Mouse (Mus musculus) CH12.LX (cell line): ENCODE data around the gene Rtkn2. TPM values are rescaled to one million over a fixed set of nuclear protein-coding genes. Genes with fewer than 3 reads are reported as not detected.

Experiments
- DNase-seq: peaks from one replicate; pipeline ENCODE4 v3.0.0-alpha.2; 2013; ENCODE audit errors: extremely low read depth
- H3K27ac ChIP-seq: 2 replicates; pipeline ENCODE4 v1.5.1; 2012; ENCODE audit warnings: low read depth, mild to moderate bottlenecking, control low read depth, moderate library complexity; ENCODE audit not compliant: insufficient read depth
- H3K27me3 ChIP-seq: replicated peaks from 2 replicates; pipeline ENCODE3; 2012; ENCODE audit warnings: inconsistent platforms
- H3K36me3 ChIP-seq, 2 experiments: replicated peaks in 1 of 2; 2 replicates each; pipeline versions ENCODE3 to v1.6.1; 2012; ENCODE audit warnings: inconsistent platforms in 1 of 2, low read length in 1 of 2, mild to moderate bottlenecking in 1 of 2, mixed read lengths in 1 of 2, moderate library complexity in 1 of 2; ENCODE audit not compliant: control insufficient read depth in 1 of 2, insufficient read depth in 1 of 2
- H3K4me1 ChIP-seq, 2 experiments: 2 replicates each; pipeline ENCODE4 v1.6.1; 2012; ENCODE audit warnings: inconsistent platforms in 1 of 2, moderate library complexity in 1 of 2; ENCODE audit not compliant: insufficient read depth in 2 of 2, control insufficient read depth in 1 of 2
- H3K4me2 ChIP-seq: 2 replicates; pipeline ENCODE4 v1.6.1; 2012; ENCODE audit warnings: low read depth, mild to moderate bottlenecking, control low read depth; ENCODE audit not compliant: poor library complexity, insufficient read depth, severe bottlenecking
- H3K4me3 ChIP-seq, 3 experiments: fragments of 150-350 bp in 1 of 3; sonication (generic) in 1 of 3; replicated peaks in 1 of 3; 2 replicates each; pipeline versions ENCODE3 to v1.5.1; 2011 to 2012; ENCODE audit warnings: low read depth in 2 of 3, low read length in 2 of 3, mild to moderate bottlenecking in 2 of 3, moderate library complexity in 2 of 3, control low read depth in 1 of 3, improper control_type of control experiment in 1 of 3, inconsistent platforms in 1 of 3, mixed read lengths in 1 of 3; ENCODE audit not compliant: poor library complexity in 1 of 3
- H3K79me2 ChIP-seq: replicated peaks from 2 replicates; pipeline ENCODE4 v1.6.1; 2012; ENCODE audit warnings: mild to moderate bottlenecking, moderate library complexity; ENCODE audit not compliant: control insufficient read depth, poor library complexity, insufficient read depth, severe bottlenecking; ENCODE audit errors: extremely low read depth
- H3K9ac ChIP-seq: 2 replicates; pipeline ENCODE4 v1.6.1; 2012; ENCODE audit warnings: low read depth, mild to moderate bottlenecking, control low read depth, moderate library complexity; ENCODE audit not compliant: insufficient read depth
- H3K9me3 ChIP-seq: replicated peaks from 2 replicates; pipeline ENCODE3; 2012; ENCODE audit warnings: low read length, inconsistent platforms, mixed read lengths
- E2F4 ChIP-seq: IDR thresholded peaks from 2 replicates; pipeline ENCODE4 v1.6.1; 2011; ENCODE audit warnings: low read depth, low read length, improper control_type of control experiment; ENCODE audit not compliant: insufficient replicate concordance
- GABPA ChIP-seq: IDR thresholded peaks from 2 replicates; pipeline ENCODE4 v1.6.1; 2012; ENCODE audit warnings: low read depth, low read length, improper control_type of control experiment, inconsistent platforms; ENCODE audit not compliant: insufficient replicate concordance
- HCFC1 ChIP-seq: IDR thresholded peaks from 2 replicates; pipeline ENCODE4 v1.6.1; 2012; ENCODE audit warnings: low read depth, mild to moderate bottlenecking, inconsistent platforms, low read length, improper control_type of control experiment
- KAT2A ChIP-seq: IDR thresholded peaks from 2 replicates; pipeline ENCODE4 v1.6.1; 2012; ENCODE audit warnings: low read length, improper control_type of control experiment, inconsistent platforms; ENCODE audit not compliant: insufficient replicate concordance
- MAZ ChIP-seq: IDR thresholded peaks from 2 replicates; pipeline ENCODE4 v1.6.1; 2012; ENCODE audit warnings: low read depth, mild to moderate bottlenecking, inconsistent platforms, low read length, improper control_type of control experiment, moderate library complexity
- MEF2A ChIP-seq: IDR thresholded peaks from 2 replicates; pipeline ENCODE4 v1.6.1; 2014; ENCODE audit warnings: low read depth, mild to moderate bottlenecking, inconsistent platforms, low read length, improper control_type of control experiment, borderline replicate concordance
- MYC ChIP-seq: IDR thresholded peaks from 2 replicates; pipeline ENCODE4 v1.6.1; 2011; ENCODE audit warnings: low read depth, mild to moderate bottlenecking, improper control_type of control experiment, low read length
- NELFE ChIP-seq: IDR thresholded peaks from 2 replicates; pipeline ENCODE4 v1.6.1; 2011; ENCODE audit warnings: low read depth, low read length, improper control_type of control experiment
- NRF1 ChIP-seq: IDR thresholded peaks from 2 replicates; pipeline ENCODE4 v1.6.1; 2014; ENCODE audit warnings: low read depth, mild to moderate bottlenecking, inconsistent platforms, low read length, improper control_type of control experiment, moderate library complexity
- POLR2A ChIP-seq: IDR thresholded peaks from 2 replicates; pipeline ENCODE4 v1.6.1; 2011; ENCODE audit warnings: low read depth, mild to moderate bottlenecking, improper control_type of control experiment, low read length
- RCOR1 ChIP-seq: conservative IDR thresholded peaks from 2 replicates; pipeline ENCODE4 v1.6.1; 2012; ENCODE audit warnings: low read depth, mild to moderate bottlenecking, inconsistent platforms, low read length, improper control_type of control experiment
- SMC3 ChIP-seq: IDR thresholded peaks from 2 replicates; pipeline ENCODE4 v1.6.1; 2011; ENCODE audit warnings: low read depth, low read length, improper control_type of control experiment
- TBP ChIP-seq: conservative IDR thresholded peaks from 2 replicates; pipeline ENCODE4 v1.6.1; 2011; ENCODE audit warnings: low read depth, low read length, improper control_type of control experiment
- UBTF ChIP-seq: IDR thresholded peaks from 2 replicates; pipeline ENCODE4 v1.6.1; 2012; ENCODE audit warnings: low read depth, mild to moderate bottlenecking, inconsistent platforms, low read length, improper control_type of control experiment, moderate library complexity
- USF2 ChIP-seq: conservative IDR thresholded peaks from 2 replicates; pipeline ENCODE4 v1.6.1; 2011; ENCODE audit warnings: low read depth, low read length, improper control_type of control experiment
- ZKSCAN1 ChIP-seq: IDR thresholded peaks from 2 replicates; pipeline ENCODE4 v1.6.1; 2012; ENCODE audit warnings: low read depth, inconsistent platforms, low read length, improper control_type of control experiment, borderline replicate concordance
- dilution Hi-C: fragments of 300-500 bp; cut with MboI; formaldehyde crosslinking; loops from 2 replicates; pipeline ENCODE4 v1.14.3; 2020; ENCODE audit warnings: low sequenced_read_pairs; ENCODE audit not compliant: extremely low pct_unique_long_range_greater_than_20kb, extremely low pct_ligation_motif_present
- in situ Hi-C: fragments of 300-500 bp; cut with MboI; formaldehyde crosslinking; loops from 3 replicates; pipeline ENCODE4 v1.14.3; 2019; ENCODE audit warnings: low sequenced_read_pairs, low pct_ligation_motif_present, low pct_unique_long_range_greater_than_20kb, mixed read lengths
- polyA plus RNA-seq: library from polyadenylated mRNA; unstranded; fragments of >175 nt; gene quantifications from 2 replicates; pipeline ENCODE4 v1.2.1, GENCODE M21; 2012; ENCODE audit warnings: low read depth; ENCODE audit not compliant: insufficient read length
- total RNA-seq, 2 experiments: library from RNA; depleted of rRNA; stranded (reverse); fragments of 300-350 nt in 1 of 2; fragments of >200 nt in 1 of 2; gene quantifications; 2 replicates each; pipeline ENCODE4 v1.2.3; 2012 to 2014

The Rtkn2 gene
- total and polyA plus RNA-seq, 3 experiments = 0.59 to 0.93 (median 0.59) TPM

- H3K9me3 ChIP-seq = no peaks in the 10 kb centered on the region
- no peaks in the 10 kb centered on the region for H3K36me3 ChIP-seq
- no peaks in the 10 kb centered on the region for H3K27me3 ChIP-seq
- H3K4me3 ChIP-seq = no peak overlapping the region
- no peak overlapping the region for H3K9ac ChIP-seq
- H3K4me1 ChIP-seq = 0 out of 4 replicates have a peak, but pooled peaks cover 0 to 3% of the 10 kb centered on the region in 2 experiments
- in situ Hi-C loops (no loop called here), dilution Hi-C loops (no loop called here)
- H3K4me2 ChIP-seq = no peak overlapping the region
- no peak for TF ChIP-seq MAZ
- TF ChIP-seq NELFE = no peak
- no peak for TF ChIP-seq HCFC1
- no peak for TF ChIP-seq TBP
- no peak for TF ChIP-seq SMC3
- TF ChIP-seq ZKSCAN1 = no peak
- no peak for TF ChIP-seq NRF1
- no peak for TF ChIP-seq GABPA
- no peak for TF ChIP-seq MEF2A
- TF ChIP-seq UBTF = no peak
- no peak for TF ChIP-seq RCOR1
- no peak overlapping the region for H3K27ac ChIP-seq
- H3K79me2 ChIP-seq = no peaks in the 10 kb centered on the region
- no peak for DNase-seq
Measured at GRCm38 (mm10) chr10:68006491-68006890, 27.1 kb downstream of the Rtkn2 start.

- in situ Hi-C loops = no loop called here
- H3K36me3 ChIP-seq = no peaks in the 10 kb centered on the region
- H3K9me3 ChIP-seq = no peaks in the 10 kb centered on the region
- H3K27ac ChIP-seq = no peak overlapping the region
- H3K27me3 ChIP-seq = no peaks in the 10 kb centered on the region
- H3K9ac ChIP-seq = no peak overlapping the region
- no peak for DNase-seq
- TF ChIP-seq MYC (no peak), POLR2A (no peak), KAT2A (no peak), NRF1 (no peak), E2F4 (no peak), NELFE (no peak), USF2 (no peak)
- TF ChIP-seq, all 38 proteins: peak for 0
- H3K4me2 ChIP-seq = no peak overlapping the region
- dilution Hi-C loops = no loop called here
- H3K4me1 ChIP-seq = 0 out of 4 replicates have a peak, but pooled peaks cover 0 to 3% of the 10 kb centered on the region in 2 experiments
- H3K4me3 ChIP-seq = no peak overlapping the region
- H3K79me2 ChIP-seq = no peaks in the 10 kb centered on the region
Measured at GRCm38 (mm10) chr10:68007103-68007502, 27.7 kb downstream of the Rtkn2 start.
